Comparison of ENCODE assay signal across 26 mouse cellular contexts in the genomic region with DNA sequence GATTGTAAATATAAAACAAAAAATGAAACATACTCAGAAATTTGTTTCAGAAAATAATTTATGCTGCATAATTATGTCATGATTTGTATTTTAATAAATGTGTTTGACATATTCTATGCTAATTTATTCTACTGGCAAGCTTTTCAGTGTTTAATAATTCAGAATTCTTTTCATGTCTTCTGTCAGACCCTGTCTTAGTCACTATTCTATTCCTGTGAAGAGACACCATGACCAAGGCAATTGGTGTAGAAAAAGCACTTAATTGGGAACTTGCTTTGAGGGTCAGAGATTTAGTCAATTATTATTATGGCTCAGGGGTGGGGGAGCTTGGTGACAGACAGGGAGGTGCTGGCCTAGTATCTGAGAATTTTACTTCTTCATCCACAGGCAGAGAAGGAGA.
DNase-seq lines count a peak whose midpoint lies in the region; ATAC-seq lines count a peak whose summit lies in the region.
"Had no signal": no experiment of that assay in that cellular context is flagged by ENCODE, and none has a peak within 500 bp of the region (broad histone marks: within the 10 kb centered on the region; RNA-seq: fewer than 3 reads in every experiment).

No protein-coding gene starts in this region.

- H3K4me1 ChIP-seq in forebrain, embryonic 16.5 days (replicated peaks; ENCODE audit: control insufficient read depth, insufficient read depth, low read length) = no peaks in the 10 kb centered on the region
- no peaks in the 10 kb centered on the region for H3K4me1 ChIP-seq in forebrain, embryonic 15.5 days
- no peaks in the 10 kb centered on the region for H3K4me1 ChIP-seq in midbrain, embryonic 15.5 days
- H3K4me1 ChIP-seq: forebrain, embryonic 10.5 days; forebrain, embryonic 13.5 days; heart, embryonic 12.5 days; heart, embryonic 15.5 days; hindbrain, embryonic 10.5 days; hindbrain, embryonic 13.5 days had no signal

- H3K4me3 ChIP-seq in forebrain, embryonic 16.5 days (replicated peaks; ENCODE audit: low read length) = no peak overlapping the region
- H3K4me3 ChIP-seq in forebrain, embryonic 15.5 days = no peak overlapping the region
- H3K4me3 ChIP-seq in midbrain, embryonic 15.5 days = no peak overlapping the region
- H3K4me3 ChIP-seq: forebrain, embryonic 10.5 days; forebrain, embryonic 13.5 days; heart, embryonic 12.5 days; heart, embryonic 15.5 days; hindbrain, embryonic 10.5 days; hindbrain, embryonic 13.5 days had no signal

- H3K4me2 ChIP-seq in forebrain, embryonic 16.5 days (ENCODE audit: low read length) = no peak overlapping the region
- H3K4me2 ChIP-seq in forebrain, embryonic 15.5 days (replicated peaks) = no peak overlapping the region
- no peak overlapping the region for H3K4me2 ChIP-seq in midbrain, embryonic 15.5 days
- H3K4me2 ChIP-seq: forebrain, embryonic 13.5 days; heart, embryonic 12.5 days; heart, embryonic 15.5 days; hindbrain, embryonic 13.5 days had no signal

- no peak overlapping the region for H3K27ac ChIP-seq in forebrain, embryonic 16.5 days (ENCODE audit: low read length)
- no peak overlapping the region for H3K27ac ChIP-seq in forebrain, embryonic 15.5 days (replicated peaks)
- H3K27ac ChIP-seq in midbrain, embryonic 15.5 days = no peak overlapping the region
- H3K27ac ChIP-seq: forebrain, embryonic 10.5 days; forebrain, embryonic 13.5 days; heart, embryonic 15.5 days; hindbrain, embryonic 10.5 days; hindbrain, embryonic 13.5 days had no signal

- ATAC-seq in forebrain, embryonic 16.5 days = peak; percentile 50; the same call in 1 of the 2 replicates
- no peak for ATAC-seq in forebrain, embryonic 15.5 days (replicated peaks)
- ATAC-seq in midbrain, embryonic 15.5 days (replicated peaks) = peak; percentile 90
- ATAC-seq: forebrain, embryonic 13.5 days; hindbrain, embryonic 16.5 days had no signal

- H3K36me3 ChIP-seq in forebrain, embryonic 16.5 days (ENCODE audit: control insufficient read depth, insufficient read depth) = no peaks in the 10 kb centered on the region
- H3K36me3 ChIP-seq in forebrain, embryonic 15.5 days = no peaks in the 10 kb centered on the region
- no peaks in the 10 kb centered on the region for H3K36me3 ChIP-seq in midbrain, embryonic 15.5 days (replicated peaks)
- H3K36me3 ChIP-seq: forebrain, embryonic 10.5 days; G1E; heart, embryonic 12.5 days; heart, embryonic 15.5 days; hindbrain, embryonic 10.5 days; hindbrain, embryonic 13.5 days had no signal

- no peaks in the 10 kb centered on the region for H3K9me3 ChIP-seq in forebrain, embryonic 16.5 days (ENCODE audit: control insufficient read depth, low read length)
- no peaks in the 10 kb centered on the region for H3K9me3 ChIP-seq in forebrain, embryonic 15.5 days
- H3K9me3 ChIP-seq in midbrain, embryonic 15.5 days = no peaks in the 10 kb centered on the region
- H3K9me3 ChIP-seq: forebrain, embryonic 10.5 days; forebrain, embryonic 13.5 days; heart, embryonic 12.5 days; heart, embryonic 15.5 days; hindbrain, embryonic 10.5 days; hindbrain, embryonic 13.5 days had no signal

- H3K9ac ChIP-seq in forebrain, embryonic 16.5 days (replicated peaks; ENCODE audit: low read depth, low read length) = no peak overlapping the region
- H3K9ac ChIP-seq in forebrain, embryonic 15.5 days (replicated peaks) = no peak overlapping the region
- H3K9ac ChIP-seq in midbrain, embryonic 15.5 days = no peak overlapping the region
- H3K9ac ChIP-seq: forebrain, embryonic 13.5 days; heart, embryonic 12.5 days; heart, embryonic 15.5 days; hindbrain, embryonic 13.5 days had no signal

- H3K27me3 ChIP-seq in forebrain, embryonic 16.5 days (replicated peaks; ENCODE audit: control insufficient read depth, insufficient read depth, low read length) = no peaks in the 10 kb centered on the region
- H3K27me3 ChIP-seq in forebrain, embryonic 15.5 days = no peaks in the 10 kb centered on the region
- H3K27me3 ChIP-seq in midbrain, embryonic 15.5 days (replicated peaks) = no peaks in the 10 kb centered on the region
- H3K27me3 ChIP-seq: CH12.LX; forebrain, embryonic 13.5 days; heart, embryonic 12.5 days; heart, embryonic 15.5 days; hindbrain, embryonic 13.5 days had no signal

- DNase-seq in retina, postnatal 1 day = peak; percentile 3
- DNase-seq in retina, embryonic 14.5 days (ENCODE audit: low spot score) = no peak
- no peak for DNase-seq in urinary bladder, postnatal 14 days (ENCODE audit: low spot score)
- no peak for DNase-seq in frontal cortex, postnatal 36 days (ENCODE audit: low spot score in 2 of 2)
- DNase-seq: adrenal gland, adult 2 months; adrenal gland, postnatal 25 days; B cell, adult 2 months; cerebellum, adult 18-20 months; cerebellum, adult 9-10 months; cerebellum, postnatal 14 days; gastrocnemius, postnatal 25 days; heart, adult 18-20 months; heart, postnatal 10 days; heart, postnatal 36 days had no signal
